Mouse (Mus musculus): ENCODE results near the gene Rbmxl1.

Rbmxl1 gene

DNA sequence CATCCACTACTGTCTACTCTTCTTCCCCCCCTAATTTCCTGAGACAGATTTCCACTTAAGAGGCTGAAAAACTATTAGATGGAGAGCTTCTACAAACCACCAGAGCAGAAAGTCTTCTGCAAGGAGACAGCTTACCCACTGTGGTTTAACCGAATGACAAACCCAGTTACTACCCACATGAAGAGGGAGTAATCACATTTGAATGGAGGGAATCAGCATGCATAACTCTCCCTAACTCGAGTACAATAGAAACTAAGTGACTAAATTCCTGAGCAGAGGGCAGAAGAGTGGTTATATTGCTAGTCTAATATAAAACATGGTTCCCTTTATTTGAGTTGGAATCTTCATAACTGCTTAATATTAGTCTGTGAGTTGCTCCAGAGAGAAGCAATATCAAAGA, 15.7 kb downstream of the Rbmxl1 start:
- in situ Hi-C loops (cut with MboI, MseI): no loop called here

DNA sequence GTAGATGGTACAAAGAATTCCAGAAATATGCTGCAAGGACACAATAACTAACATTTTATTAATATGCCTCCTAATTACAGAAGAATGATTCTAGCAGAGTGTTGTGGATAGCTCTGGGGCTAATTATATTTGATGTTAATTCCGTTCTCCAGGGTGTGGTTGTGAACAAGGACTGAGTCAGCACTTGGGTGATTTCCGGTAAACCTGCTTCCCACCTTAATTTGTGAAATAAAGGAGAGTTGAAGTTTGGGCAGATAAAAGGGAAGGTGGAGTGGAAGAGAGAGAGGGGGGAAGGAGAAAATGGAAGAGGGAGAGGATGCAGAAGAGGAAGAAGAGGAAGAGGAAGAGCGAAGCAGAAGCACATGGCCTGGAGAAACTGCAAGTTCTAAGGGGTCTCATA, 19.0 kb downstream of the Rbmxl1 start:
- in situ Hi-C loops (cut with MboI, MseI): no loop called here

- in situ Hi-C loops (cut with MboI, MseI): no loop called here
Measured at GRCm38 (mm10) chr8:78477051-78477829, 31.5 kb downstream of the Rbmxl1 start.

GRCm38 (mm10) chr8:78467889-78468288, 40.8 kb downstream of the Rbmxl1 start:
- in situ Hi-C loops (cut with MboI, MseI): loop anchor here (25.0 kb wide), 1 partner anchor 406 kb away; no protein-coding TSS in a partner anchor

DNA sequence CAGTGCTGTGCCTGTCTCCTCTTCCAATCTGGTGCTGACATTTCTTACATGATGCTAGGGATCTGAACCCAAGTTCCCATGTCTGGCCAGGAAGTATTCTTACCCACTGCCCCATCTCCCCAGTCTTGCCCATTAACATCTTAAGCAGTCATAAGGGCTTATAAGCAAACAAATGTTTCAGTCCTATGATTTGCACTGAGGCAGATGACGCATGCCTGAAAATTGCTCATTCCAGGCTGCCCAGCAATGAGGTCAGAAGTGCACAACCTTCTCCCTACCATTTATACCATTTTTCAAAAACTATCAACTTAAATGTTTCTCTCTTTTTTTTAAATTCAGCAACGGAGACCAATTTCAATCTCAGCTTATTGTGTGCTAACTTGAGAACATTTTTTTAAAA, 44.8 kb downstream of the Rbmxl1 start:
- in situ Hi-C loops (cut with MboI, MseI): loop anchor here (5.0 to 25.0 kb wide), 2 partner anchors 402 to 827 kb away; no protein-coding TSS in a partner anchor

DNA sequence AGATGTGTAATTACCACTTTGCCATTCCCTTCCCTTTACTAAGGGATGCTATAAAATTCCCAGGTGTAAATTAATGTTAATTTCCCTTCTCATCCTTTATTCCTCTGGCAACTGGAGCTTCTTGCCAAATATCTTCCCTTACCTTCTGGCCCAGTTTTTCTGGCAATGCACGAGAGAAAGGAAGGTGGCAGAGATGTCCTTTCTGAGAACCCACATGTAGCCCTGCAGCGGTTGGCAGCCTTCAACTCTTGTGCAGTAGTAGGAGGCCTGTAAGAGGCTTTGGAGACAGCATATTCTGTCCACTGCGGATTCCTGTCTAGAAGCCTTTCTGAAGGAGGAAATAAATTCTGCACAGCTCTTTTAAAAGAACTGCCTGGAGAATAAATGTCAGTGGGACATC, 52.3 kb downstream of the Rbmxl1 start:
- in situ Hi-C loops (cut with MboI, MseI): loop anchor here (25.0 kb wide), 1 partner anchor 394 kb away; no protein-coding TSS in a partner anchor
